Mouse (Mus musculus) embryonic facial prominence, embryonic 13.5 days (tissue): ENCODE measurements at regions not wholly inside any gene's neighbourhood (a gene's known extent, or its start where the extent isn't known, plus 50 kb on each side); places are given as distances from the start of the nearest gene placed in this dataset.

Experiments used
- ATAC-seq: fragments of 200-750 bp; cut with Nextera tagmentation; 2 replicates; pipeline ENCODE4 v1.8.0; 2017; ENCODE audit warnings: low read depth; ENCODE audit not compliant: insufficient number of reproducible peaks, insufficient read depth, low FRiP score, low TSS enrichment
- H3K27ac ChIP-seq: fragments of 300-500 bp; sonication (generic); 2 replicates; pipeline ENCODE4 v1.5.1; 2015; ENCODE audit warnings: moderate library complexity, mild to moderate bottlenecking, inconsistent platforms
- H3K27me3 ChIP-seq: fragments of 300-500 bp; sonication (generic); 2 replicates; pipeline ENCODE4 v1.6.1; 2015; ENCODE audit warnings: mild to moderate bottlenecking, inconsistent platforms
- H3K36me3 ChIP-seq: fragments of 300-500 bp; sonication (generic); 2 replicates; pipeline ENCODE4 v1.6.1; 2015; ENCODE audit warnings: mild to moderate bottlenecking, inconsistent platforms
- H3K4me1 ChIP-seq: fragments of 300-500 bp; sonication (generic); 2 replicates; pipeline ENCODE4 v1.6.1; 2015; ENCODE audit warnings: inconsistent platforms
- H3K4me2 ChIP-seq: fragments of 300-500 bp; sonication (generic); 2 replicates; pipeline ENCODE4 v1.6.1; 2015; ENCODE audit warnings: moderate library complexity, mild to moderate bottlenecking, inconsistent platforms
- H3K4me3 ChIP-seq: fragments of 300-500 bp; sonication (generic); 2 replicates; pipeline ENCODE4 v1.5.1; 2015; ENCODE audit warnings: mild to moderate bottlenecking, inconsistent platforms
- H3K9ac ChIP-seq: fragments of 300-500 bp; sonication (generic); 2 replicates; pipeline ENCODE4 v1.6.1; 2015; ENCODE audit warnings: mild to moderate bottlenecking, inconsistent platforms
- H3K9me3 ChIP-seq: fragments of 300-500 bp; sonication (generic); 2 replicates; pipeline ENCODE4 v1.6.1; 2016; ENCODE audit warnings: inconsistent platforms
- WGBS: fragments of 180-500 bp; shearing (Covaris S2); methylation state at CpG from one replicate; pipeline ENCODE4 v1.1.7; 2015; ENCODE audit warnings: mixed read lengths; 5-methylcytosine and 5-hydroxymethylcytosine counted together

DNA sequence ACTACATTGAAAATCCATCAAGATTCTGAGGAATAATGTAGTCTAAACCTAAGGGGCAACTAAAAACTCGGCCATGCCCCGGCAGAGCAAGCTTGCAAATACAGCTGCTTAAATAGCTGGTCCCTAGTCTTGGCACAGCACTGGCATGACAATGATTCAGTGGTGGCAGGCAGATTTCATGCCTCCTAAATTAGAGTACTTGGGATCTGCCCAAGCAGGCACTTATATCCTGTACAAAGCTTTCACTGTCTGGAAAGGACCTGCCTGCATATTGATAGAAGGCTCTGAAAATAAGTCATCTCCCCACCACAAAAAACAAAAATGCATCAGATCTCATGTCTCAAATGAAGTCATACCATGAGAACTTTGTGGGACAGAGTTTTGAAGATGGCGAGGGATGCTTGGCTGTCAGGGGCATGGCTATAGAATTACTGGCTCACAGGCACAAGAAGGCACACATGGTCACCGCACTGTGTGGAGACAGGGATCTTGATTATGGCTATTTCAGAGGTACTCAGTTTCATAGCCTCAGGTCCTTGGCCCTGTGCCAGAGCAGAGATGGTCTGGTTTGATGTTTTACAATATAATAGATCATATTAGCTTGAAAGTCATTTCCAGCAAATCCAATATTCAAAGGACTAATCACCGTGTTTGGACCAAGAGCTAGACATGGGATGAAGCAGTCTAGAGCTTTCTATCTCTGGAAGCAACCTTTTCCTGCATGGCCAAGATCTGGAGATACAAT, 217.7 kb downstream of the Gm45692 start:
- no peak overlapping the region for H3K9ac ChIP-seq
- ATAC-seq = no peak
- no peak overlapping the region for H3K27ac ChIP-seq
- H3K4me1 ChIP-seq = no peaks in the 10 kb centered on the region
- no peaks in the 10 kb centered on the region for H3K27me3 ChIP-seq
- H3K9me3 ChIP-seq = no peaks in the 10 kb centered on the region
- no peaks in the 10 kb centered on the region for H3K36me3 ChIP-seq
- 67% methylated on average over 5 of the region's 5 CpGs for WGBS
- no peak overlapping the region for H3K4me2 ChIP-seq
- H3K4me3 ChIP-seq = no peak overlapping the region

DNA sequence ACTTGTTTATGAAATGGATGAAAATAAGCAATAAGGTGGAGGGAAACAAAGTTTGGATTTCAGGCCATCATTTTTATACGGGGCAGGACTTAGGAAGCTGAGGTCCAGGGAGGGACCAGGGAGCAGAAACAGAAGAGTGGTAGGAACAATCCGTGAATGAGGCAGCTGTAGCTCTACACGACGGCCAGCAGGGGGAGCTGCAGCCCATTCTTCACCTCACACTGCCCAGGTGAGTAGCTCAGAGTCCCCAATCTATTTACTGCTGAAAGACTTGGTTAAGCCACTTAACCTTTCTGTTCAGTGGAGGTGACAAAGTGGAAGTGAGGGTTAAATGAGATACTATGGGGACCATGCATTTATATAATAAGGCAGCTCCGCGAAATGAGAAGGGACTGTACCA, 225.7 kb downstream of the Gm45692 start:
- no peak overlapping the region for H3K27ac ChIP-seq
- ATAC-seq = no peak

DNA sequence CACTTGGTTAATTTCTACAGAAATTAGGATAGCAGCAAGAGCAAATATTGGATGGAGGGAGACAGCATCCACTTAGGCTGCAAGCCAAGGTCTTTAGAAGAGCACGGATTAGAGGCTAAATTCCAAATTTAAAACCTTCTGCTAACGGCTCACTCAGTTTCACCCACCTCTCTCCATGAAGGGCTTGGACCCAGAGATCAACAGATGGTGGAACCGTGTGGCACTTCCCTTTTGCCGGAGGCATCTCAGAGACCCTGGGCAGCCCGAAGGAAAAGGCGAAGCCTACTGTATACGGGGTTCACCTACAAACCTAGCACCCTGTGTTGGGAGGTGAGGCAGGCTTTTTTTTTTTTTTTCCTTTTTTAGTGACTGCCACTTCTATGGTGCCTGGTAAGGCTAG, 229.9 kb downstream of the Gm45692 start:
- H3K4me3 ChIP-seq = no peak overlapping the region
- H3K4me2 ChIP-seq = no peak overlapping the region
- no peaks in the 10 kb centered on the region for H3K9me3 ChIP-seq
- H3K27me3 ChIP-seq = no peaks in the 10 kb centered on the region; the same call in 1 of the 2 replicates
- ATAC-seq = no peak
- no peaks in the 10 kb centered on the region for H3K36me3 ChIP-seq
- 85% methylated on average over 7 of the region's 7 CpGs for WGBS
- peaks cover 24% of the 10 kb centered on the region for H3K4me1 ChIP-seq
- H3K27ac ChIP-seq = no peak overlapping the region
- H3K9ac ChIP-seq = no peak overlapping the region

More for the DNA sequence above, 225.7 kb downstream of the Gm45692 start:
- Histone ChIP-seq H3K9ac (no peak overlapping the region), H3K27me3 (peaks cover 4% of the 10 kb centered on the region; the same call in 1 of the 2 replicates), H3K4me3 (no peak overlapping the region), H3K36me3 (no peaks in the 10 kb centered on the region), H3K9me3 (no peaks in the 10 kb centered on the region), H3K4me1 (no peaks in the 10 kb centered on the region), H3K4me2 (no peak overlapping the region)
- 27% methylated on average over 6 of the region's 6 CpGs for WGBS

DNA sequence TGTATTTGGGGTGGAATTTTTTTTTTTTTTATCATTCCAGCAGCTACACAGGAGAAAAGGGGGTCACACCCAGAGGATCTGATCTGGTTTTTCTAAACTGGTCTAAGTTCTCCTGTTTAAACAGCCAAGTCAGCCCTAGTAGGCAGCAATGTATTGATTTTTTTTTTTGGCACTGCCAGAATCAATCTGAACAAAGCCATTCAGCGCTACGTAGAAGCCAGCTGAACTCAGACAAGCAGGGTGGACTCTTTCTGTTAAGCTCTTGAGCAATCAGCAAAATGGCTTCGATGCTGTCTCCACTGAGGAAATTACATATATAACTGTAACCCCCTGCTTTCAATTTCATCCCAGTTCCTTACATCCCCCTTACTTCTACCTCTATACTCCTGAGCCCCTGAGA, 230.5 kb downstream of the Gm45692 start:
- H3K27me3 ChIP-seq = no peaks in the 10 kb centered on the region; the same call in 1 of the 2 replicates
- 84% methylated on average over 3 of the region's 3 CpGs for WGBS
- no peaks in the 10 kb centered on the region for H3K36me3 ChIP-seq
- no peak overlapping the region for H3K4me3 ChIP-seq
- no peak for ATAC-seq
- H3K4me2 ChIP-seq = no peak overlapping the region
- H3K4me1 ChIP-seq = peaks cover 27% of the 10 kb centered on the region
- H3K27ac ChIP-seq = no peak overlapping the region
- no peak overlapping the region for H3K9ac ChIP-seq
- no peaks in the 10 kb centered on the region for H3K9me3 ChIP-seq

DNA sequence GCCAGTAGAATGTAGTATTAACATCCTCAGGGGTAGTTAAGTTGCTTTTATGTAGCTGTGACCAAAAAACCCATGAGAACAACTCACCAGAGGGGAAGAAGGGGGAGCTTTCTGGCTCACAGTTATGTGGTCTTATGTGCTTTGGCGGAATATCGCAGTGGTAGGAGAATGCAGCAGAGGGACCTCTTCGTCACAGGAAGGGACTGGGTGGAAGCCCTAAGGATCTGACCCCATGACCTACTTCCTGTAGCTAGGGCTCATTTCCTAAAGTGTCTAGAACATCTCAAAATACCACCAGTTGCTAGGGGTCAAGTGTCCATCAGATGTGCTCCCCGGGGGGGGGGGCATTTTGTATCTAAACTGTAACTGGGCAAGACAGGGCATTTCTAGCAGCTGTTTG, 231.3 kb downstream of the Gm45692 start:
- Histone ChIP-seq H3K27ac (no peak overlapping the region), H3K4me1 (peaks cover 27% of the 10 kb centered on the region), H3K9me3 (no peaks in the 10 kb centered on the region), H3K9ac (no peak overlapping the region), H3K36me3 (no peaks in the 10 kb centered on the region), H3K4me3 (no peak overlapping the region), H3K27me3 (no peaks in the 10 kb centered on the region), H3K4me2 (no peak overlapping the region)
- 68% methylated on average over 4 of the region's 4 CpGs for WGBS
- no peak for ATAC-seq

DNA sequence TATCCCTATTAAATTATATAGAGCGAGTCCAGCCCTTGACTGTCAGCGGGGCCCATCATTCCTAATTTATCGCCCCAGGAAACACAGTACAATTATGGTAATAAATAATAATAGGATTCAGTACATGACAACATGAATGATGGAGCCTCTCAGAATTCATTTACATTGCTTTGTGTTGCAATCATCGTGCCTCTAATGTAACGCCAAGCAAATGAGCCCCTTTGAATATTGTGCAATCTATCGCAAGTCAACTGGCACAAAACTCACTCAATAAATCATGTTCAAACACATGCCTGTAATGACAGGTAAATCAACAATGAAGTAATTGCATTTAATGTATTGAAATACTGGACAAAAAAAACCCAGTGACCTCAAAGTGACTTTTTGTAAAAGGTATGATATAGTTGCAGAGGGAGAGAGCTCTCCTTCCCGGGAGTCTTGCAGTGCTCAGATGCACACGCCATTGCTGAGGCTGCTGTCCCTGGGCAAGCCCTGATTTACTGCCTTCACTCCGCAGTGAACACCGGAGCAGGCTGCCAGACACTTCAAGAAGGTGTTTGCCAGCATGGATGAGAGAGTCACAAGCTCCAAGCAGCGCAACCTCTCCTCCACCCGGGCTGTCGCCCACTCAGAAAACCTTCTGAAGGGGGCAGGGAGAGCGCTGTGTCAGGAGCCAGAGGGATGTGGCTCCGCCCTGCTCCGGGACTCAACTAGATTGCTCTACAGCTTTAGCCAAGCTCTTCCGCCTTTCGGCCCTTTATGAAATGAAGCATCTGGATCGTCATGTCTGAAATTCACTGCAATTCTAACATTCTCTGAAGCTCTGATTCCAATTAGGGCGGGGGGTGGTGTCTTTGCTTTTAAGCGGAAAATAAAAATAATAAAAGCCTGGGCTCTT, 232.6 kb downstream of the Gm45692 start:
- no peaks in the 10 kb centered on the region for H3K9me3 ChIP-seq
- no peaks in the 10 kb centered on the region for H3K27me3 ChIP-seq
- H3K4me3 ChIP-seq = peak overlapping the region; percentile 37
- WGBS = 21% methylated on average over 21 of the region's 21 CpGs
- H3K4me2 ChIP-seq = peak overlapping the region; percentile 69
- peak overlapping the region; percentile 89 for H3K27ac ChIP-seq
- H3K9ac ChIP-seq = peak overlapping the region; percentile 61
- peak; percentile 72; the same call in 1 of the 2 replicates for ATAC-seq
- peaks cover 27% of the 10 kb centered on the region for H3K4me1 ChIP-seq
- no peaks in the 10 kb centered on the region for H3K36me3 ChIP-seq

DNA sequence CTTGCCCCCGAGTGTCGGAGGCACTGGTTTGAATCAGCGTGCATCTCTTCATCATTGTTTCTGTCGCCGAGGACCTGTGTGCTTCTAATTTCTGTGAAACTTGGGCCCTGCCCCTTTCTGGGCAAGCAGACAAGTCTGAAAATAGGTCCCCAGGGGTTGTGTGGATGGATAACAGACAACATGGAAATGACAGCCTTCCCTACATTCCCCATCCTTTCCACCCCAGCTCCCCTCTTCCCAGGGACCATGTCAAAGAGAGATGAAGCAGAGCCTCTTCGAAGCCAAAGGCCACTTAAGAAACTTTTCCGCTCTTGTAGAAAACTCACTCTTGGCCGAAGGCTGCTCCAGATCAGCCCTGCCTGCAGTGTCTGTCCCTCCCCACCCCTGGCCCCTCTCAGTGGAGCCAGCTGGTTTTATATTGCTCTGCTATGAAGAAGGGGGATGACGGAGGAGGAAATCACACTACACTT, 233.2 kb downstream of the Gm45692 start:
- Histone ChIP-seq H3K27me3 (no peaks in the 10 kb centered on the region), H3K4me3 (peak overlapping the region; percentile 37), H3K9me3 (no peaks in the 10 kb centered on the region), H3K36me3 (no peaks in the 10 kb centered on the region), H3K9ac (peak overlapping the region; percentile 32; the same call in 1 of the 2 replicates), H3K4me1 (peaks cover 27% of the 10 kb centered on the region), H3K27ac (peak overlapping the region; percentile 89), H3K4me2 (peak overlapping the region; percentile 69)
- ATAC-seq = peak; percentile 74
- WGBS = 16% methylated on average over 9 of the region's 9 CpGs

DNA sequence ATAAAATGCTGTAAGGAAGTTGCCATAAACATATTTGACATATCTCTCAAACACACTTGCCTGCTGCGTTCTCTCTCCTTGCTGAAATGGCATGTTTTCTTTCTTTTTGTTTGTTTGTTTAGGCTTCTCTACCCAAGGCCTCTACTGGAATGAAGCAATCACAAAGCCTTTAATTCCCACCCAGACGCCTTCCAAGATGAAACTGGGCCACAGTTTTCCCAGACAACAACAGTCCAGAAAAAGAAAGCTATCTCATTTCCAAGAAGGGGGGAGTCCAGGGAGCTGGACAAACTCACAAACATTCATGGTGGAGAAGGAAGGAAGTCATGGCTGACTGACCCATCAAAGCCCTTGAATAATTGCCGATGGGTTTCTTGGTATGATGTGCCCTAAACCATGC, 234.1 kb downstream of the Gm45692 start:
- Histone ChIP-seq H3K4me1 (peaks cover 28% of the 10 kb centered on the region), H3K27me3 (no peaks in the 10 kb centered on the region), H3K27ac (peak overlapping the region; percentile 89), H3K9me3 (no peaks in the 10 kb centered on the region), H3K4me3 (no peak overlapping the region), H3K9ac (no peak overlapping the region), H3K36me3 (no peaks in the 10 kb centered on the region), H3K4me2 (no peak overlapping the region)
- whole genome bisulfite sequencing = 72% methylated on average over 3 of the region's 3 CpGs
- no peak for ATAC-seq

DNA sequence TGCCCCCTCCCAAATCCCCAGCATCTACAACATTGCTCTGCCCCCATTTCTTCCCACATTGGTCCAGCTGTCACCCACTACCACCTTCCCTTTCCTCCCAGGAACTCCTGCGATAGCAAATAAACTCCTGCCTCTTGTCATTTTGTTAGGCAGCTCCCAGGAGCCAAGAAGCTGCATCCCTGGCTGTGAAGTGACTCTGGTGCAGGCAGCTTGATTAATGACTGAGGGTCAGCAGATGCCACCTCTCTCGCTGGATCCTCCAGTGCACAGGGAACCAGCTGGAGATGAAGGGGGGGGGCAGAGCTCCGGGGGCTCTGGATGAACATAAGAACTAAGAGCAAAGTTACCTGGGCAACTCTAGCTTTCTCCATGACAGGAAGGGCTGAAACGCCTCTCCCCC, 235.2 kb downstream of the Gm45692 start:
- no peak overlapping the region for H3K4me3 ChIP-seq
- WGBS = 64% methylated on average over 4 of the region's 4 CpGs
- ATAC-seq = no peak

DNA sequence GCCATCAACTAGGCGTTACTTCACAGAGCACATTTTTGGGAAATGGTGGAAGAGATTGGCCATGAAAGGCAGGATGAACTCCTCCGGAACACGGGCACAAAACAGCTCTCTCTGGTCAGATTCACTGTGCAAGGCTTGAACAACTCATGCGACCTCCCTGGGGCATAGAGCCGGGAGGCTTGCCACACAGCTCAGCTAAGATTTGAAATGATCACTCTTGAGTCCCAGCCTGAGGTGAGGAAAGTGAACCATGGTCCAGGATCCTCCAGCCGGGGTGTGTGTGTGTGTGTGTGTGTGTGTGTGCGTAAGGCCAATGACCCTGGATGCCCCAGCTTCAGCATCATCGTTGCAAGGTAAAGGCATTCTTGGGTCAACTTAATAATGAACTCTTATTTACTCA, 237.5 kb downstream of the Gm45692 start:
- Histone ChIP-seq H3K4me1 (peaks cover 25% of the 10 kb centered on the region), H3K4me3 (no peak overlapping the region), H3K36me3 (no peaks in the 10 kb centered on the region), H3K9ac (no peak overlapping the region), H3K9me3 (no peaks in the 10 kb centered on the region), H3K4me2 (no peak overlapping the region), H3K27me3 (no peaks in the 10 kb centered on the region), H3K27ac (no peak overlapping the region)
- ATAC-seq = no peak
- 84% methylated on average over 8 of the region's 8 CpGs for WGBS

More for the DNA sequence above, 235.2 kb downstream of the Gm45692 start:
- no peak overlapping the region for H3K9ac ChIP-seq
- no peaks in the 10 kb centered on the region for H3K36me3 ChIP-seq
- no peak overlapping the region for H3K27ac ChIP-seq
- peaks cover 34% of the 10 kb centered on the region for H3K4me1 ChIP-seq
- H3K9me3 ChIP-seq = no peaks in the 10 kb centered on the region
- no peaks in the 10 kb centered on the region for H3K27me3 ChIP-seq
- no peak overlapping the region for H3K4me2 ChIP-seq

DNA sequence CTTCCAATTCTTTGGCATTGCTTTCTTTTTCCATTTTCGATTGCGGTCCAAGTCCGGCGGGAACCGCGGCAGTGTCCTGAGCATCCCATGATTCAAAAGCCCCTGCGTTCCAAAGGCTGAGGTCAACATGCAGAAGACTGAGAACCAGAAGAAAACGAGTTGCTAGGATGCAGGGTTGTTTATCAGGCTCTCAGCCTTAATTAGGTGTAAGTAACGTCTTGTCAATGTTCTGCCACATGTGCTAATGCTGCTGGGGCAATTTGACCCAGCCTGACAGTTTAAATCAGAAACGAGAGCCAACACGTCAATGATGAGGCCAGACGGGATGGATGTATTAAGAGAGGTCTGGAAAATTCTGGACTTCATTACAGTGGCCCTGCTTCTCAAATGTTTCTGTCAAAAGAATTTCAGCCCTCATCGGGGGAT, 239.4 kb downstream of the Gm45692 start:
- Histone ChIP-seq H3K4me2 (no peak overlapping the region), H3K36me3 (no peaks in the 10 kb centered on the region), H3K4me3 (no peak overlapping the region), H3K9ac (no peak overlapping the region), H3K27ac (no peak overlapping the region), H3K4me1 (peaks cover 10% of the 10 kb centered on the region), H3K27me3 (no peaks in the 10 kb centered on the region), H3K9me3 (no peaks in the 10 kb centered on the region)
- ATAC-seq = no peak
- WGBS = 54% methylated on average over 13 of the region's 13 CpGs
